Mouse (Mus musculus): ENCODE results near the gene Elovl6. TPM values are rescaled to one million over a fixed set of nuclear protein-coding genes. Genes with fewer than 3 reads are reported as not detected.

Gene Elovl6
- 47.6 and 50.6 TPM in 2 replicates for polyA plus RNA-seq (2015; fragmentation: Nextera tagmentation; extraction: Ambion mirVana)

DNA sequence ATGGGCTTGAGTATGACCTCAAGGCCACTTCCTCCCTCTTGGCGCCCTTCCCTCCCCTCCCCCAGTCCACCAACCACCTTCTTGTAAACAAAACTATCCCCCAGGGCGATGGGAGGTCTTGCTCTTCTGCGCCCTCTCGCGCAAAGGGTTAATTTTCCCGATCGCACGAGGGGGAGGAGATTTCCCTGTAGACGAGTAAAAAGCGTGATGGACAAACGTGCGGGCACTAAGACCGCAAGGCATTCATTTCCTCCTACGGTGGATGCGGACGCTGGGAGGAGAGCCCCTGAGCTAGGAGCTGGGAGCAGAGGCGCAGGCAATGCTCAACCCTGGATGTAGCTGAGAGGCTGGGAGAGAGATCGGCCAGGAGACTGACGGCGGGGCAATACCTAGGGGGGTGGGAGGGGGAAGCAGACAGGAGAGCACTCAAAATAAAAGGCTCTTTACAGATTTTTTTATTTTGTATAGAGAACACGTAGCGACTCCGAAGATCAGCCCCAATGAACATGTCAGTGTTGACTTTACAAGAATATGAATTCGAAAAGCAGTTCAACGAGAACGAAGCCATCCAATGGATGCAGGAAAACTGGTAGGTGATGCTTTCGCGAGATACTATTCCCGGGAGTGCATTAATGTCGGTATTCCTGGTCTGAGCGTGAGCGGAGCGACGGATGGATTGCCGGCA is at the start of gene Elovl6:
Gene Elovl6, plus strand, starts transcription at position 176 of the 685 bp plus-strand sequence.

Small RNAs within 50 kb of the gene (microRNA-seq; reads per million reads assigned to microRNA genes)
- gene Gm24515 = not detected

Other genes starting within 250 kb of the Elovl6 start
- 3.5 and 3.7 TPM in 2 replicates for gene Enpep, start 199.6 kb upstream of the Elovl6 start, polyA plus RNA-seq (2015; fragmentation: Nextera tagmentation; extraction: Ambion mirVana)
- gene Egf, start 223.0 kb downstream of the Elovl6 start, polyA plus RNA-seq (2015; fragmentation: Nextera tagmentation; extraction: Ambion mirVana) = 0.92 and 1.2 TPM in 2 replicates